Mouse (Mus musculus): ENCODE measurements around the gene Creld2.

Creld2 gene

DNA sequence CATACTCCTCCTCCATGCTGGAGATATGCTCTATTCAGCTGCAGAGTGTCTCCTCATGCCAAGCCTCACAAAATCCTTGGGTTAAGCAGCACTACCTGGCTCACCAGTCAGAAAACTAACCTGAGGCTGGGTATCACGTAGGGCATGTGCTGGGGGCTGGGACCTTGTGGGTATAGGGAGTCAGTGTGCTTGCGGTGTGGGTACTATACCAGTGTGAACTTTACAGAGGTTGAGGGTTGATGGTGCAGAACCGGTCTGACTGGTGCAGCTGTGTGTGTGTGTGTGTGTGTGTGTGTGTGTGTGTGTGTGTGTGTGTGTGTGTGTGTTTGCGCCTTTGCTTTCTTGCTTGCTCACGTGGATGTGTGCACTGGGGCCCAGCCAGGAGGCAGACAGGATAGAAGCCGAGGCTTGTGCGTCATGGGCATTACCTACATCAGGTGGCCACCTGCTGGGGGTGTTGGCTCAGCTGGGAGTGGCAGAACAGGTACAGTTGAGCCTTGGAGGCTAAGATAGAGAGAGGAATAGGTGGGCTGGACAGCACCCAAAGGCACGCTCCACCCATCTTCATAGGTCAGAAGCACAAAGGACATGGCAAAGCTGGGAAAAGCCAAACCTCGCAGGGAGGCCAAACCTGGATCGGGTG lies 32.2 kb downstream of the Creld2 start:
- no peak for DNase-seq (ENCODE audit: low read depth, low spot score)

- no peak for DNase-seq (ENCODE audit: low read depth, low spot score)
These were observed 33.7 kb downstream of the Creld2 start for GRCm38 (mm10) chr15:88853106-88853505.

DNA sequence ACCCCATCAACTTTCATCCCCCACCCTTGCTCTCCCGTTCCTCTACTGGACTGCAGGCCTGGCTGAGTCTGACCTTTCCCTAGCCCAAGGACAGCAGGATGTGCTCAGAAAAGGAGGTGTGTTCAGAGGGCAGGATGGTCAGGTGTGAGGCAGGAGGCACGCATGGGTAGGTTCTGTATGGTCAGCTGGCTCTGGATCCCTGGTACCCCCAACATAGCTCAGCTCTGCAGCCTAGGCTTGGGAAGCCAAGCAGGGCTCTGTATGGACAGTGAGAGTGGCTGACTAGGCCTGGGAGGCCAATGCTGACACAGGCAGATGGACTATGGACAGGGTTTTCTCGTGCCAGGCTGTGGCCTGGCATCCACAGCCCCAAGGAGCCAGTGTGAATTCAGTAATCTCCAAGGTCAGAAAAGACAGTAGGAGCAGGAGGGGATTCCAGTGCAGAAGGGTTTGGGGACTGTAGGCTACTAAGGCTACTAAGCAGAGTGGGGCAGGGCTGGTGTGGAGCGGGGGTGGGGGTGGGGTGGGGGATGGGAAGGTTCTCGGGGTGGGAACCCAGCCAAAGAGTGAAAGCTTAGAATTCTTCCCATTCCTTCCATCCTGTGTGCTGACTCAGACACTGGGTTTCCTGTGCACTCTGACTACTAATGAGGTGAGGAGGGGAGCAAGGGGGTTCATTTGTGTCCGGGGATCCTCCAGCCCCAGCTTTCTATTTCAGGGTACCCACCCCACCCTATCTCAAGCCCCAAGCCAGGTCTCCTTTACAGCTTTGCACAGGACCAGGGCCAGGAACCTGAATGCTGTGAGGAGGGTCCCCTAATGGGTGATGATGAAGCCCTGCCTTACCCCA lies 34.9 kb downstream of the Creld2 start:
- no peak for DNase-seq (ENCODE audit: low read depth, low spot score)

DNA sequence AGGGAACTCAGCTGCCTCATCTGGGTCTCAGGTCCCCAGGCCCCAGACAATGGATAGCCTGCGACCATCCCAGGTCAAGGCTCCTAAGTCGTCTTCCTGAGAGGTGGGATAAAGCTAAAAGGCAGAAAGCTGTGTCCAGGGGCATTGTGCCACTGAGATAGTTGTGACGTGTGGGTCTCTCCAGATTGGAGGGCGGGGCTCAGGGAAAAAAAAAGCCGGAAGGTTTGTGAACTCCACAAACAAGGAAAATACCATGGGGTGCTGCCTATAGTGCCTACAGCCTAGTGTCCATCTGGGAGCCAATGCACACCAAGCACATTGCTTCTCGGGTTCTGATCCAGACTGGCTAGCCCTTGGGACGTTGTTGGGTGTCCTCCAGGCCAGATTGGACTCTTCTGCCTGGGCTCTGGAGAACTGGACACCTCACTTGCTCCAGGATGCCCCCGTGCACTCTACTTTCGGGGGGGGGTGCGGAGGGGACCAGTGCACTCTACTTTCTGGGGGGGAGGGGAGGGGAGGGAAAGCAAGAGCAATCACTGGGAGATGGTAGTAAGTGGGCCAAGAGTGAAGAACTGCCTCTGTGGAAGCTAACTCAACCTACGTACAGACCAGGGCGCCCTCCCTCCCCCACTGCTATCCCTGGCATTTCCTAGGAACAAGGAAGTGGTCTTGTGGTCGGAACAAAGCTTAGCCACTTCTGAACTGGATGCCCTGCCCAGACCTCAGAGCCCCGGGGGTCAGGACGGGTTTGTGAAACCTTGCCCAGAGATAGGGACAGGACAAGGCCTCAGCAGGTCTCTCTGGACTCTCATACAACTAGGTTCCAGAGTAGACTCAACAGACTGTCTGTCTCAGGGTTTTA lies 35.8 kb downstream of the Creld2 start:
- DNase-seq (ENCODE audit: low read depth, low spot score) = no peak

DNA sequence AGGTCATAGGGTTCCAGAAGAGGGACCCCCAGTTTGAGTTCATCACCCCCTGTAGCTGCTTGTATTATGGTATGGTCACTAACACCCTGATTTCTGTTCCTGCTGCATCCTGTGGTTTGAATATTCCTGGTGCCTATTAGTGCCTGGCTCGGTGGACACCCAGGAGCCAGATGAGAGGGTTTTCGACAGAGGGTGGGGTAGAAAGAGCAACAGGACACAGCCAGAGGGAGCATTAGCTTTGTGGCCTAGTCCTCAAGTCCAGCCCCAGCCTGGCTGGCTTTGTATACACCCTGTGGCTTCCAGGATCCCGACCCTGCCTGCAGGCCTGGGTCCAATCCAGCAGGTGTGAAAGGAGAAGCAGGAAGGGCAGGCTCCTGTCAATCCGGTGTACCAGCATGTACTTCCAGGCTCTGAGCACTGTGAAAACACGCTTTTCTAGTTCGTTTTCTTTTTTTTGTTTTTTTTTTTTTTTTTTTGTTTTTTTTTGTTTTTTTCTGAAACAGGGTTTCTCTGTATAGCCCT lies 36.5 kb downstream of the Creld2 start:
- DNase-seq (ENCODE audit: low read depth, low spot score) = no peak

DNA sequence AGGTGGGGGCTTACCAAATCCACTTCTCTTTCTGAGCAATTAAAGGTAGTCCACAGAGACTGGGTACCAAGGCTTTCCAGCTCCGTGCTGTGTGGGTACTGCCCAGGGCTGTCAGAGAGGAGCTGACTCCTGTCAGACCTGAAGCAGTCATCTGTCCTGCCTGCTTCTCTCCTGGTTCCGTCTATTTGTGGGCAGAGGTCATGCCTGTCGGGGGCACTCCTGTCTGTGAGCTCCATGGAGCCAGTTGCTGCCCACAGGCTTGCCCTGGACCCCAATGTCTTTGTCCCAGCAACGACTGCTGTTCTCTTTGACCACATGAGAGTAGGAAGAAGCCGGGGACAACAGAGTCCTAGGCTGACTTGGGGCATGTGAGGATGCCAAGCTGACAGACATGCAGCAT lies 37.2 kb downstream of the Creld2 start:
- DNase-seq (ENCODE audit: low read depth, low spot score) = no peak

DNA sequence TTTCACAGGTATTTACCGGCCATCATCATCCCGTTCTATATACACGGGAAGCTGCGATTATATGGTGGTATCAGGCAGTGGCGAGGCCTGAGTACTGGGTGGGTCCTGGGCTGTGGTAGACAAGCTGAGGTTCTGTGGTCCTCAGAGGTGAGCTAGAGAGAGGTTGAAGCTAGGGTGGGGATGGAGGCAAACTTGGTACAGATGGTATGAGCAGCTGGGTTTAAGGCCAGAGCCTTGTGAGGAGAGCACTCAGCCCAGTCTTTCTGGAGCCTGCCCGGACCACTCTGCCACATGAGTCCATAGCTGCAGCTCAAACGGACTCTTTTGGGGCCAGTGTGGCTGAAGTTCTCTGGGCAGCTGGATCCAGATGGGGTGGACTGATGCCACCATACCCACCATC lies 37.9 kb downstream of the Creld2 start:
- DNase-seq (ENCODE audit: low read depth, low spot score) = no peak

DNA sequence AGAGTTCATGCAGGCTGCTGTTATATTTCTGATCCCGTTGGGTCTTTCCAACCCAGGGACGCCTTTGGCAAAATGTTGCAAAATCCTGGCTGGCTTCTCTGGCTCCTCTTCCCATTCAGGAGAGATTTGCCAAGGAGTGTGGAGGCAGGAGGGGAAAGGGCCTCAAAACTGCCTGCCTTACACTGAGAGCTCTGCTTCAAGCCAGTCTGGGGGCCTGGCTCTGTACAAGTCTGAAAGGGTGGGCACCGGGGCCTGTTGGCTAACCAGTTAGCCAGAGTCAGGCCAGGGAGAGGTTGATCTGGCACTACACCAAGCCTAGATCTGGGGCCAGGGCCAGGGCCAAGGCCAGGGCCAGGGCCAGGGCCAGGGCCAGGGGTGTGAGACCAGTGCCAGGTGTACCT lies 38.7 kb downstream of the Creld2 start:
- DNase-seq (ENCODE audit: low read depth, low spot score) = no peak

DNA sequence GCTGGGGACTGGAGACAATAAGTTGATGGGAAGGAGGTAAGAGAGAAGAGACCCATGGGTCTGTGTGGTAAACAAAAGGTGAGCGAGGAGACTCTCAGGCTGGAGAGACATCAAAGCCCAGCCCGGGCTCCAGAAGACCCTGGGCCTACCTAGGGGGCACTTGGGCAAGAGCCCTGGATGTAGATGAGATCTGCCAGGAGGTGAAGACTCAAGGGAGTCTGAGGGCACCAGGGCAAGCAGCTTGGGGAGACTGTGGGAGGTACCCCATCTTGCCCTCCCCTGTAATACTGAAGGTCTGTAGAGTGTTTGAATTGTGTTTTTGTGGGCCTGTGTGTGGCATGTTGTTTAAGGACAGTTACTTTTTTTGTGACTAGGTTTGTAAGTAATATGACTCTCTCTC lies 39.3 kb downstream of the Creld2 start:
- DNase-seq (ENCODE audit: low read depth, low spot score) = no peak

- no peak for DNase-seq (ENCODE audit: low read depth, low spot score)
These were observed 39.9 kb downstream of the Creld2 start for GRCm38 (mm10) chr15:88859206-88859970.

DNA sequence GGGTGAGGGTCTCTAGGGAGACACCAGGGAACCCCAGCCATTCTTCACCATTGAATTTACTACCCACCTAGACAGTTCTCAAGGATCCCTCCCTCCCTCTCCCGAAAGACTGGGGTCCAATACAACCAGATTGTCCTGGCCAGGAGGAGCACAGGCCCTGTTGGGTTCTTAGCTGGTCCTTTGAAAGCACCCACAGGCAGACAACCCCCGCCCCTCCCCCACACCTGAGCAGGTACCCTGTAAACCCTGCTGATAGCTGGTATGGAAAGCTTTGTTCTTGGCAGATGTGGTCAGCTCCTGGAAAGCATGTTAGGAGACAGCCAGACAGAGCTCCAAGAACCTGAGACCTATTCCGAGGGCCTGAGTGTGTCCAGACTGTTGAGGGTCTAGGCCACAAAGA lies 41.3 kb downstream of the Creld2 start:
- no peak for DNase-seq (ENCODE audit: low read depth, low spot score)

DNA sequence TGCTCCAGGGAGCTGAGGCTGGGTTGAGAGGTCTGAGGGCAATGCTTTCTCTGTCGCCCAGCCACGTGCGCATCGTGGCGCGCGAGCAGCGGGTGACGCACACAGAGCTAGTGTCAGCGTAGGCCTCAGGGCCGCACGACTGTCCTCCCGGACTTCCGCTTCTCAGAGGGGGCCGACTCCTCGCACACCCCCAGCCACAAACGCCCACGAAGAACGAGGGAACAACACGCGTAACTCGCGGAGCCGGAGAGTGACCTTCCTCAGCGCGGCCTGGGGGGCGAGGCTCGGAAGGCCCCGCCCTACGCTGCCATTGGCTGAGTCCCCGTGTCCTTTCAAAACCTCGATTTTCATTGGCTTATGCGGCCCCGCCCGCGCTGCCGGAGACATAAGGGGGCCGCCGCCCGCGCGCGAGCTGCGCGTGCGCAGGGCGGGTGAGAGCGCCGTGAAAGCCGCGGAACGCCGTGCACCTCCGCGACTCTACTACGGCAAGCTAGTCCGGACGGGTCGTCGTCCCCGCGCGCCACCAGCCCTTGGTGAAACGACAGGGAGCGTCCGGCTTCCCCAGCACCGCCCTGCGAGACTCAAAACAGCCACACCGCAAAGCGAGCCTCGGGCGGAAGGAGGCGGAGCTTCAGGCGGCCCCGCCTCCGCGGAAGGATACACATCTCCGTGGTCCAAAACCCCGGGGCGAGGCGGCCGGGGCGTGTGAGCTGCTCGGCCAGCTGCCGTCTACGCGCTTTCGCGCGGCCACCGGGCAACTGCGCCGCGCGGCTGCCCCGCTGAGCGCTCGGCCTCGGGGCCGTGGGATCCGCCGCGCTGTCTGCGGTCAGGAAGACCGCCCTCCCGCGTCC lies 42.6 kb downstream of the Creld2 start, which contains the start of gene Pim3:
Gene Pim3, plus strand, starts transcription at position 415 of the 851 bp plus-strand sequence.
- DNase-seq (ENCODE audit: low read depth, low spot score) = peak; percentile 96

GRCm38 (mm10) chr15:88862881-88863694 lies 43.6 kb downstream of the Creld2 start:
- no peak for DNase-seq (ENCODE audit: low read depth, low spot score)

GRCm38 (mm10) chr15:88863695-88864231 lies 44.3 kb downstream of the Creld2 start:
- peak; percentile 95 for DNase-seq (ENCODE audit: low read depth, low spot score)

- no peak for DNase-seq (ENCODE audit: low read depth, low spot score)
These were observed 45.0 kb downstream of the Creld2 start for GRCm38 (mm10) chr15:88864270-88865030.

- DNase-seq (ENCODE audit: low read depth, low spot score) = no peak
These were observed 45.6 kb downstream of the Creld2 start for GRCm38 (mm10) chr15:88865061-88865460.

GRCm38 (mm10) chr15:88865888-88866695 lies 46.6 kb downstream of the Creld2 start:
- DNase-seq (ENCODE audit: low read depth, low spot score) = no peak
